Mouse (Mus musculus): Measurements from ENCODE around the gene Ppbp. TPM values are rescaled to one million over a fixed set of nuclear protein-coding genes. Genes with fewer than 3 reads are reported as not detected.

Gene Ppbp
- polyA plus RNA-seq, 1 experiment from 2014 or later: 8.3 TPM

GRCm38 (mm10) chr5:90765821-90766606 lies 2.3 kb upstream of the Ppbp start:
- H3K27ac ChIP-seq: no peak overlapping the region
- no peak for DNase-seq (ENCODE audit: low spot score)
- no peaks in the 10 kb centered on the region for H3K9me3 ChIP-seq (replicated peaks)
- peaks cover 8% of the 10 kb centered on the region; the same call in 1 of the 2 replicates for H3K27me3 ChIP-seq (ENCODE audit: low read depth, poor library complexity, severe bottlenecking)
- peaks cover 4% of the 10 kb centered on the region for H3K4me1 ChIP-seq
- H3K4me3 ChIP-seq: no peak overlapping the region
- no peaks in the 10 kb centered on the region for H3K36me3 ChIP-seq
- WGBS: 72% methylated on average over 8 of the region's 8 CpGs

- Histone ChIP-seq H3K4me1 (peaks cover 2% of the 10 kb centered on the region; the same call in 1 of the 2 replicates), H3K9me3 (replicated peaks) (no peaks in the 10 kb centered on the region), H3K27ac (no peak overlapping the region), H3K36me3 (no peaks in the 10 kb centered on the region), H3K27me3 (ENCODE audit: low read depth, poor library complexity, severe bottlenecking) (no peaks in the 10 kb centered on the region), H3K4me3 (no peak overlapping the region)
- no peak for DNase-seq (ENCODE audit: low spot score)
- 86% methylated on average over 3 of the region's 3 CpGs for WGBS
Observed at GRCm38 (mm10) chr5:90771369-90771768, 3.1 kb downstream of the Ppbp start.

- WGBS: 90% methylated on average over 16 of the region's 16 CpGs
- no peak for DNase-seq (ENCODE audit: low spot score)
Observed at GRCm38 (mm10) chr5:90771880-90772653, 3.7 kb downstream of the Ppbp start, which contains the start of gene Pf4. Gene Pf4, plus strand, starts transcription at chr5:90772435.

GRCm38 (mm10) chr5:90775562-90775961 lies 7.2 kb downstream of the Ppbp start:
- Histone ChIP-seq H3K36me3 (no peaks in the 10 kb centered on the region), H3K9me3 (replicated peaks) (no peaks in the 10 kb centered on the region), H3K27ac (no peak overlapping the region), H3K4me1 (peaks cover 2% of the 10 kb centered on the region; the same call in 1 of the 2 replicates), H3K27me3 (ENCODE audit: low read depth, poor library complexity, severe bottlenecking) (no peaks in the 10 kb centered on the region), H3K4me3 (no peak overlapping the region)
- 88% methylated on average over 5 of the region's 5 CpGs for WGBS
- DNase-seq (ENCODE audit: low spot score): no peak

More at GRCm38 (mm10) chr5:90771880-90772653, 3.7 kb downstream of the Ppbp start, which contains the start of gene Pf4:
- H3K9me3 ChIP-seq (replicated peaks): no peaks in the 10 kb centered on the region
- no peaks in the 10 kb centered on the region for H3K27me3 ChIP-seq (ENCODE audit: low read depth, poor library complexity, severe bottlenecking)
- no peak within 1 kb of the TSS for H3K4me3 ChIP-seq
- peaks cover 2% of the 10 kb centered on the region; the same call in 1 of the 2 replicates for H3K4me1 ChIP-seq
- no peak within 1 kb of the TSS for H3K27ac ChIP-seq
- H3K36me3 ChIP-seq: no peaks in the 10 kb centered on the region

- WGBS: 84% methylated on average over 10 of the region's 10 CpGs
- H3K4me1 ChIP-seq: no peaks in the 10 kb centered on the region
- no peaks in the 10 kb centered on the region for H3K36me3 ChIP-seq
- no peaks in the 10 kb centered on the region for H3K9me3 ChIP-seq (replicated peaks)
- no peaks in the 10 kb centered on the region for H3K27me3 ChIP-seq (ENCODE audit: low read depth, poor library complexity, severe bottlenecking)
- DNase-seq (ENCODE audit: low spot score): no peak
- no peak overlapping the region for H3K27ac ChIP-seq
- H3K4me3 ChIP-seq: no peak overlapping the region
Observed at GRCm38 (mm10) chr5:90777621-90778020, 9.3 kb downstream of the Ppbp start.

- Histone ChIP-seq H3K4me1 (no peaks in the 10 kb centered on the region), H3K9me3 (replicated peaks) (no peaks in the 10 kb centered on the region), H3K27me3 (ENCODE audit: low read depth, poor library complexity, severe bottlenecking) (no peaks in the 10 kb centered on the region), H3K27ac (no peak overlapping the region), H3K36me3 (no peaks in the 10 kb centered on the region), H3K4me3 (no peak overlapping the region)
- DNase-seq (ENCODE audit: low spot score): no peak
- WGBS: 88% methylated on average over 6 of the region's 6 CpGs
Observed at GRCm38 (mm10) chr5:90778856-90779255, 10.5 kb downstream of the Ppbp start.

GRCm38 (mm10) chr5:90783697-90784096 lies 15.4 kb downstream of the Ppbp start:
- 91% methylated on average over 3 of the region's 3 CpGs for WGBS
- no peak overlapping the region for H3K4me3 ChIP-seq
- no peak overlapping the region for H3K27ac ChIP-seq
- H3K4me1 ChIP-seq: peaks cover 11% of the 10 kb centered on the region
- H3K9me3 ChIP-seq (replicated peaks): no peaks in the 10 kb centered on the region
- DNase-seq (ENCODE audit: low spot score): no peak
- H3K27me3 ChIP-seq (ENCODE audit: low read depth, poor library complexity, severe bottlenecking): no peaks in the 10 kb centered on the region
- H3K36me3 ChIP-seq: no peaks in the 10 kb centered on the region

- Histone ChIP-seq H3K27me3 (ENCODE audit: low read depth, poor library complexity, severe bottlenecking) (no peaks in the 10 kb centered on the region), H3K36me3 (no peaks in the 10 kb centered on the region), H3K9me3 (replicated peaks) (no peaks in the 10 kb centered on the region), H3K4me1 (peaks cover 28% of the 10 kb centered on the region), H3K4me3 (peak within 1 kb of the TSS; percentile 52), H3K27ac (no peak within 1 kb of the TSS)
- WGBS: 16% methylated on average over 26 of the region's 26 CpGs
- DNase-seq (ENCODE audit: low spot score): peak; percentile 66
Observed at GRCm38 (mm10) chr5:90785659-90786588, 17.6 kb downstream of the Ppbp start, which contains the start of gene Cxcl3. Gene Cxcl3, plus strand, starts transcription at chr5:90786103.

- no peak for DNase-seq (ENCODE audit: low spot score)
- Histone ChIP-seq H3K36me3 (no peaks in the 10 kb centered on the region), H3K4me1 (peaks cover 28% of the 10 kb centered on the region), H3K27ac (no peak overlapping the region), H3K9me3 (replicated peaks) (no peaks in the 10 kb centered on the region), H3K27me3 (ENCODE audit: low read depth, poor library complexity, severe bottlenecking) (no peaks in the 10 kb centered on the region), H3K4me3 (no peak overlapping the region)
- 78% methylated on average over 4 of the region's 4 CpGs for WGBS
Observed at GRCm38 (mm10) chr5:90788114-90788513, 19.8 kb downstream of the Ppbp start.

- Histone ChIP-seq H3K4me3 (no peak overlapping the region), H3K27ac (peak overlapping the region; percentile 56; the same call in 1 of the 2 replicates), H3K9me3 (replicated peaks) (no peaks in the 10 kb centered on the region), H3K27me3 (ENCODE audit: low read depth, poor library complexity, severe bottlenecking) (no peaks in the 10 kb centered on the region), H3K4me1 (peaks cover 28% of the 10 kb centered on the region), H3K36me3 (no peaks in the 10 kb centered on the region)
- DNase-seq (ENCODE audit: low spot score): no peak
- WGBS: 69% methylated on average over 11 of the region's 11 CpGs
Observed at GRCm38 (mm10) chr5:90789306-90790073, 21.2 kb downstream of the Ppbp start.

- peak overlapping the region; percentile 56 for H3K27ac ChIP-seq
- H3K27me3 ChIP-seq (ENCODE audit: low read depth, poor library complexity, severe bottlenecking): no peaks in the 10 kb centered on the region
- H3K9me3 ChIP-seq (replicated peaks): no peaks in the 10 kb centered on the region
- H3K4me1 ChIP-seq: peaks cover 28% of the 10 kb centered on the region
- 29% methylated on average over 8 of the region's 8 CpGs for WGBS
- H3K4me3 ChIP-seq: no peak overlapping the region
- no peaks in the 10 kb centered on the region for H3K36me3 ChIP-seq
- peak; percentile 51 for DNase-seq (ENCODE audit: low spot score)
Observed at GRCm38 (mm10) chr5:90790074-90790502, 21.8 kb downstream of the Ppbp start.
